Mouse (Mus musculus) left cerebral cortex, adult 9 months (tissue): ENCODE results near the gene Clic3.
"Not testable (repeated sequence)": the region's sequence is repeated elsewhere in the genome, so short reads cannot be mapped to it uniquely, and the experiment has no call there.

ENCODE experiments used
- DNase-seq, 2 experiments: peaks; one replicate each; pipeline ENCODE4 v3.0.0; 2022; ENCODE audit warnings: low spot score in 2 of 2

Clic3 gene

GRCm38 (mm10) chr2:25456205-25456953 is at the start of gene Clic3:
Clic3 (plus strand) TSS chr2:25456838.
- no peak for DNase-seq

GRCm38 (mm10) chr2:25408908-25409307 is 47.7 kb upstream of the Clic3 start:
- no peak for DNase-seq

- DNase-seq, result not testable (repeated sequence)
These were observed 43.2 kb upstream of the Clic3 start for GRCm38 (mm10) chr2:25413436-25413835.

GRCm38 (mm10) chr2:25417426-25417825 is 39.2 kb upstream of the Clic3 start:
- no peak for DNase-seq

- no peak for DNase-seq
These were observed 34.7 kb upstream of the Clic3 start for GRCm38 (mm10) chr2:25421896-25422295.

- DNase-seq, result no peak
These were observed 33.8 kb upstream of the Clic3 start, which contains the start of gene Fut7 for GRCm38 (mm10) chr2:25422587-25423410. Fut7 (plus strand) TSS chr2:25423267.

- no peak for DNase-seq
These were observed 33.0 kb upstream of the Clic3 start for GRCm38 (mm10) chr2:25423626-25424025.

GRCm38 (mm10) chr2:25425481-25425880 is 31.2 kb upstream of the Clic3 start:
- no peak for DNase-seq

GRCm38 (mm10) chr2:25426721-25427191 is 29.9 kb upstream of the Clic3 start:
- DNase-seq, result peak in 1 of 2 experiments; percentile 71

GRCm38 (mm10) chr2:25427256-25427655 is 29.4 kb upstream of the Clic3 start:
- no peak for DNase-seq

GRCm38 (mm10) chr2:25428442-25429236 is 28.0 kb upstream of the Clic3 start, which contains the start of gene Abca2:
Abca2 (plus strand) TSS chr2:25428703.
- peak; percentile 93 to 98 for DNase-seq

GRCm38 (mm10) chr2:25429435-25430180 is 27.0 kb upstream of the Clic3 start:
- DNase-seq, result no peak

- DNase-seq, result peak in 1 of 2 experiments; percentile 48
These were observed 26.0 kb upstream of the Clic3 start for GRCm38 (mm10) chr2:25430395-25431233.

- DNase-seq, result no peak
These were observed 25.3 kb upstream of the Clic3 start for GRCm38 (mm10) chr2:25431308-25431855.

- no peak for DNase-seq
These were observed 24.1 kb upstream of the Clic3 start for GRCm38 (mm10) chr2:25432326-25433098.

GRCm38 (mm10) chr2:25433101-25433500 is 23.5 kb upstream of the Clic3 start:
- no peak for DNase-seq

- DNase-seq, result no peak
These were observed 22.3 kb upstream of the Clic3 start for GRCm38 (mm10) chr2:25434292-25434691.

- no peak for DNase-seq
These were observed 20.3 kb upstream of the Clic3 start for GRCm38 (mm10) chr2:25436286-25436820.

GRCm38 (mm10) chr2:25441067-25441466 is 15.6 kb upstream of the Clic3 start:
- DNase-seq, result no peak
